Mouse (Mus musculus) midbrain, embryonic 14.5 days (tissue): Measurements from ENCODE around the gene 2810021J22Rik. TPM values are rescaled to one million over a fixed set of nuclear protein-coding genes. Genes with fewer than 3 reads are reported as not detected.

Experiments
- ATAC-seq: fragments of 200-750 bp; cut with Nextera tagmentation; 2 replicates; pipeline ENCODE4 v1.8.0; 2017; ENCODE audit warnings: moderate number of reproducible peaks, moderate library complexity; ENCODE audit not compliant: low FRiP score, low TSS enrichment
- DNase-seq: peaks from one replicate; pipeline ENCODE4 v3.0.0-alpha.2; 2015
- H3K27ac ChIP-seq: fragments of 300-500 bp; sonication (generic); replicated peaks from 2 replicates; pipeline ENCODE4 v1.5.1; 2014; ENCODE audit warnings: mild to moderate bottlenecking, low read depth, low read length, moderate library complexity
- H3K27me3 ChIP-seq: fragments of 300-500 bp; sonication (generic); 2 replicates; pipeline ENCODE4 v1.6.1; 2014; ENCODE audit warnings: low read length, control low read depth, mixed read lengths; ENCODE audit not compliant: control insufficient read depth, insufficient read depth
- H3K36me3 ChIP-seq: fragments of 300-500 bp; sonication (generic); 2 replicates; pipeline ENCODE4 v1.6.1; 2014; ENCODE audit warnings: low read length, control low read depth; ENCODE audit not compliant: control insufficient read depth, insufficient read depth
- H3K4me1 ChIP-seq: fragments of 300-500 bp; sonication (generic); 2 replicates; pipeline ENCODE4 v1.6.1; 2014; ENCODE audit warnings: mild to moderate bottlenecking, antibody characterized with exemption, low read length, control low read depth; ENCODE audit not compliant: control insufficient read depth, insufficient read depth
- H3K4me2 ChIP-seq: fragments of 300-500 bp; sonication (generic); 2 replicates; pipeline ENCODE4 v1.6.1; 2014; ENCODE audit warnings: mild to moderate bottlenecking, low read length, moderate library complexity
- H3K4me3 ChIP-seq: fragments of 300-500 bp; sonication (generic); replicated peaks from 2 replicates; pipeline ENCODE4 v1.5.1; 2014; ENCODE audit warnings: low read depth, low read length
- H3K9ac ChIP-seq: fragments of 300-500 bp; sonication (generic); replicated peaks from 2 replicates; pipeline ENCODE4 v1.6.1; 2014; ENCODE audit warnings: mild to moderate bottlenecking, low read length, moderate library complexity
- H3K9me3 ChIP-seq: fragments of 300-500 bp; sonication (generic); 2 replicates; pipeline ENCODE4 v1.6.1; 2016; ENCODE audit warnings: low read length, control low read depth, mixed read lengths; ENCODE audit not compliant: control insufficient read depth
- WGBS: fragments of 180-500 bp; shearing (Covaris S2); extraction: QIAGEN DNeasy Blood & Tissue Kit; methylation state at CpG from one replicate; pipeline ENCODE4 v1.1.7; 2014; 5-methylcytosine and 5-hydroxymethylcytosine counted together
- polyA plus RNA-seq: library from polyadenylated mRNA; unstranded; fragments of >200 nt; fragmentation: Nextera tagmentation; extraction: Ambion mirVana; gene quantifications from 2 replicates; pipeline ENCODE4 v1.2.1, GENCODE M21; 2014

Gene 2810021J22Rik
- polyA plus RNA-seq, 1 experiment from 2014 or later: 14.4 TPM

DNA sequence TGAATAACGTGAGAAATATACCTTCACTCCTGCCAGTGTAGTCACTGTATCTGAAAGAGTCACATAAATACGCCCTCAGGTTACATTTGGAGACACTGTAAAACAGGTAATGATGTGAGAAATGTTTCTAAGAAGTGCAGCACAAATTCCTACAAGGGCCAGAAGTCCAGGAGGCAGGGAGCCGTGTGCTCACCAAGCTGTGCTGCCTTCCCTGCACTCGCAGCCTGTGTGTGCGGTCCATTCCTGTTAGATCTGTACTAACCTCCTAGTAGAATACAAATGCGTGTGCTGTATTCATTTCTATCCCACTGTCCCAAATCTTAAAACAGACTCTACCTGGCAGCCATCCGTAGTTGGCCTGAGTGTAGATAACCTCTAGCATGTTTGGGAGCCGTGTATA is 6.3 kb upstream of the 2810021J22Rik start:
- peaks cover 14% of the 10 kb centered on the region for H3K9me3 ChIP-seq
- no peaks in the 10 kb centered on the region for H3K4me1 ChIP-seq
- WGBS: 97% methylated on average over 8 of the region's 8 CpGs
- peaks cover 52% of the 10 kb centered on the region for H3K36me3 ChIP-seq
- no peaks in the 10 kb centered on the region for H3K27me3 ChIP-seq
- no peak overlapping the region for H3K9ac ChIP-seq
- H3K4me2 ChIP-seq: no peak overlapping the region
- ATAC-seq (no peak), DNase-seq (no peak)
- H3K27ac ChIP-seq: no peak overlapping the region
- H3K4me3 ChIP-seq: no peak overlapping the region

DNA sequence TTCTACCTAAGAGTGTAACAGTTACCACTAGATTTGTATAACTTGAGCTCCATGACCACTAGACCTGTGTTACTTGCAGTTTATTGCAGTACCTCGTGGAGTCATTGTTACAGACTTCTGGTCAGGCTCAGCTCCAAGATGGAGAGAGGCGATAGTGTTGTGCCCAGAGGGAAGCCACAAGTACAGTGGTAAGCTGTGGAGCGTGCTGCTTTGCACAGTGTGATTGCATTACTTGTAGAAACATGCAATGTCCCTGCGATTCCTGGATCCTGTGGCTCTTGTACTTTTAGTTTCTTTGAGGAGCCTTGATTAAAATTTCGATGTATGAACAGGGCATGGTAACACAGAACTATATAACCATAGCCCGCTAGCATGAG is 926 bp downstream of the 2810021J22Rik start:
- Histone ChIP-seq H3K9ac (no peak overlapping the region; the same call in 1 of the 2 replicates), H3K36me3 (peaks cover 33% of the 10 kb centered on the region), H3K4me2 (peak overlapping the region; percentile 84), H3K4me1 (0 out of 2 replicates have a peak, but pooled peaks cover 8% of the 10 kb centered on the region), H3K27ac (no peak overlapping the region), H3K27me3 (no peaks in the 10 kb centered on the region), H3K4me3 (peak overlapping the region; percentile 70), H3K9me3 (no peaks in the 10 kb centered on the region)
- DNase-seq (no peak), ATAC-seq (no peak)
- 87% methylated on average over 6 of the region's 6 CpGs for WGBS

DNA sequence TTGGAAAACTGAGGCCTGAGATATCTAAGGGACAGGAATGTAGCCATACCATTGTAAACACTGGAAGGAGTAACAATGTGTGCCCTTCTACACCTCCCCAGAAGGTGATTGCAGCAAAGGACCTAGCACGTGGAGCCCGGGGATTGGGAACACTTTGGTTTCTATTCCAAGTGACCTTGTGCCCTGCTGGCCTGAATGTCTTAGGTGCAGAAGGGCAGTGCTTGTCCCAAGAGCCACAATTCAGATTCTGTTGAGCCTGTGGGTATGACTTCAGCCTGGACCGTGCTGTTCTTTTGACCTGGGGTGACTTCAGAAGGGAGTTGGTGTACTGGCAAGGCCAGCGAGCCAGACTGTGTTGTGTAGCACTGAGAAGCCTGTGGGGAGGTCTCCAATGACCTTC is 3.9 kb downstream of the 2810021J22Rik start:
- Histone ChIP-seq H3K4me2 (no peak overlapping the region), H3K27me3 (no peaks in the 10 kb centered on the region)
- ATAC-seq: no peak

DNA sequence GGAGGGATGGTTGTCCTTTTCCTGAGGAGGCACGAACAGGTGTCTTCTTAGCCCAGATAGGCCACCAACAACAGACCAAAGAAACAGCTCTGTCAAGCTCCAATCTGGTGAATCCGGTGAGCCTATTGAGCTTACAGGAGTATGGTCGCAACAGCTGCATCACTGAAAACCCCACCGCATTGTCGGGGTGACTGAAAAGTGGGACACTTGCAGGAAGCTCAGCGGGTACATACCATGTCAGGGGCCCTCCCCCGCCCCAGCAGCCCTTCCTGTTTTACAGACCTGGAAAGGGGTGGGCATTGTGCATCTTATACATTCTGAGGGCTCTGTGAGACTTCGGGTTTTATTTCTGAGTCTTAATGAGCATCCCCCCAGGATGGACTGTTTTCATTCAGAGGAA is 16.7 kb downstream of the 2810021J22Rik start:
- 86% methylated on average over 8 of the region's 8 CpGs for WGBS
- Histone ChIP-seq H3K4me2 (no peak overlapping the region), H3K4me3 (no peak overlapping the region), H3K9ac (no peak overlapping the region), H3K36me3 (peaks cover 53% of the 10 kb centered on the region), H3K9me3 (no peaks in the 10 kb centered on the region), H3K27me3 (no peaks in the 10 kb centered on the region), H3K4me1 (no peaks in the 10 kb centered on the region), H3K27ac (no peak overlapping the region)
- DNase-seq: no peak
- ATAC-seq: no peak

More for the DNA sequence above, 3.9 kb downstream of the 2810021J22Rik start:
- Histone ChIP-seq H3K4me1 (0 out of 2 replicates have a peak, but pooled peaks cover 8% of the 10 kb centered on the region), H3K9me3 (no peaks in the 10 kb centered on the region), H3K9ac (no peak overlapping the region), H3K36me3 (peaks cover 42% of the 10 kb centered on the region), H3K27ac (no peak overlapping the region), H3K4me3 (no peak overlapping the region)
- 94% methylated on average over 4 of the region's 4 CpGs for WGBS
- no peak for DNase-seq

DNA sequence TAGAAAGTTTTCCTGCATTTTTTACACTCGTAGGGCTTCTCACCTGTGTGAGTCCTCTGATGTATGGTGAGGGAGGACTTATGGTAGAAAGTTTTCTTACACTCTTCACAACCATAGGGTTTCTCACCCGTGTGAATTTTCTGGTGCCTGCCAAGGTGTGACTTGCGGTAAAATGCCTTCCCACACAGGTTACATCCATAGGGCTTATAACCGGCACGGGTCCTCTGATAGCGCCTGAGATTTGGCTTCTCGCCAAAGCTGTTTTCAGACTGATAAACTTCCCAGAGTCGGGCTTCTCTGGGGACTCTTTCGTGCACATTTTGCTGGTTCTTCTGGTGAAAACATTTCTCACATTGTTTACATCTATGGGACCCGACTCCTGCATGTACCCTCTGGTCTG is 23.5 kb downstream of the 2810021J22Rik start:
- H3K4me1 ChIP-seq: no peaks in the 10 kb centered on the region
- no peaks in the 10 kb centered on the region for H3K27me3 ChIP-seq
- H3K4me2 ChIP-seq: no peak overlapping the region
- H3K36me3 ChIP-seq: peaks cover 58% of the 10 kb centered on the region
- WGBS: 93% methylated on average over 10 of the region's 10 CpGs
- no peak overlapping the region for H3K4me3 ChIP-seq
- H3K9me3 ChIP-seq: no peaks in the 10 kb centered on the region
- no peak overlapping the region for H3K27ac ChIP-seq
- ATAC-seq (no peak), DNase-seq (no peak)
- H3K9ac ChIP-seq: no peak overlapping the region

DNA sequence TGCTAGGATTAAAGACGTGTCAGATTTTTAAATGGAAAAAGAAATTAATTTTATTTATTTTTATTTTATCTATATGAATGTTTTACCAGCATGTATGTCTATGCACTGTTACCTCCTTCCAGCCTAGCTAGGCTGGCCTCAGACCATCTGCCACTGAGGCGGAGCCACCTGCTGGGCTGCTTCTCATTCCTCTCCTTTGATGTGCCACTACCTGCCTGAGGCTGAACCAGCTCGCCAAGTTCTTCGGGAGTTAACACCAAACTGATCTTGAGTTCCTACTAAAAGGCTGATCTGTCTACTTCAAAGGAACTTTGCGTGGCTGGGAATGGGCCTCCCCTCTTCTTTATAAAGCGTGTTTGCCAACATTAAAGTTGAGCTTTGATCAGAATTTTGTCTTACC is 27.4 kb downstream of the 2810021J22Rik start:
- no peak overlapping the region for H3K9ac ChIP-seq
- no peaks in the 10 kb centered on the region for H3K4me1 ChIP-seq
- ATAC-seq (no peak), DNase-seq (no peak)
- no peaks in the 10 kb centered on the region for H3K9me3 ChIP-seq
- 80% methylated on average over 6 of the region's 6 CpGs for WGBS
- no peak overlapping the region for H3K4me3 ChIP-seq
- no peak overlapping the region for H3K4me2 ChIP-seq
- no peaks in the 10 kb centered on the region for H3K27me3 ChIP-seq
- H3K36me3 ChIP-seq: peaks cover 70% of the 10 kb centered on the region
- H3K27ac ChIP-seq: no peak overlapping the region

DNA sequence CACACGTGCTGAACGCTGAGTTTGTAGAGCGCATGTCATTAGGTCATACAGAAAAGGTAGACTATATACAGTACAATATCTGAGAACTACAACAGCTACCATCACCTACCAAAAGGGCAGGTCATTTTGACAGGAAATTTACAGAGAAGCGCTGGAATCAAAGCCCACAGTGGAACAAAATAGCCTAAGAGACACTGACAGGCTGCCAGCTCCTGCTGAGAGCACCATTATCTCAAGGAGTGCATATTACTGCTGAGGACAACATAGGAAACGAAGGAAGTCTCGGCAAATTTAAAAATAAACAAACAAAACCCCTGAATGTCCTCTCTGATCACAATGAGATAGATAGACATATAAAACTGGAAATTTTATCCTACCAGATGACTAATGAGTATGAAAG is 30.5 kb downstream of the 2810021J22Rik start:
- Histone ChIP-seq H3K27me3 (no peaks in the 10 kb centered on the region), H3K4me2 (no peak overlapping the region), H3K4me1 (peaks cover 2% of the 10 kb centered on the region; the same call in 1 of the 2 replicates), H3K9me3 (no peaks in the 10 kb centered on the region), H3K4me3 (no peak overlapping the region), H3K27ac (no peak overlapping the region), H3K9ac (no peak overlapping the region), H3K36me3 (peaks cover 59% of the 10 kb centered on the region)
- ATAC-seq (no peak), DNase-seq (no peak)
- WGBS: 91% methylated on average over 6 of the region's 6 CpGs

DNA sequence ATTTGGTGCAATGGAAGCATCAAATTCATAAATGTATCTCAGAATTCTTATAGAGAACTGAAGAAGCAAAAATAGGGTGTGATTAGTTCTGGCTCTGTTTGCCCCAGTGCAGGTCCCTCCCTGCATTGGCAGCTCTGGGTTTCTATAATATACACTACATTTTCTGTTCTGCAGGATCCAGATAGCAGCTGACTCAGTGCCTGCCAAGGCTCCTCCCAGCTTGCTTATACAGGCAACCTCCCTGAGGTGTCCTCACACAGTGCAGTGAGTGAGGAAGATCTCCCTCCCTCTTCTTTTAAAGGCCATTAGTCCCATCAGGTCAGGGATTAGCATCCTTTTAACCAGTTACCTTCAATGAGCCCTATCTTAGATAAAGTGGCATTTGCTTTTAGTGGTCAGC is 34.1 kb downstream of the 2810021J22Rik start:
- Histone ChIP-seq H3K4me1 (peaks cover 13% of the 10 kb centered on the region), H3K36me3 (peaks cover 36% of the 10 kb centered on the region), H3K9me3 (no peaks in the 10 kb centered on the region), H3K27me3 (no peaks in the 10 kb centered on the region), H3K4me3 (no peak overlapping the region), H3K27ac (no peak overlapping the region), H3K9ac (no peak overlapping the region), H3K4me2 (no peak overlapping the region)
- DNase-seq: no peak
- ATAC-seq: no peak

DNA sequence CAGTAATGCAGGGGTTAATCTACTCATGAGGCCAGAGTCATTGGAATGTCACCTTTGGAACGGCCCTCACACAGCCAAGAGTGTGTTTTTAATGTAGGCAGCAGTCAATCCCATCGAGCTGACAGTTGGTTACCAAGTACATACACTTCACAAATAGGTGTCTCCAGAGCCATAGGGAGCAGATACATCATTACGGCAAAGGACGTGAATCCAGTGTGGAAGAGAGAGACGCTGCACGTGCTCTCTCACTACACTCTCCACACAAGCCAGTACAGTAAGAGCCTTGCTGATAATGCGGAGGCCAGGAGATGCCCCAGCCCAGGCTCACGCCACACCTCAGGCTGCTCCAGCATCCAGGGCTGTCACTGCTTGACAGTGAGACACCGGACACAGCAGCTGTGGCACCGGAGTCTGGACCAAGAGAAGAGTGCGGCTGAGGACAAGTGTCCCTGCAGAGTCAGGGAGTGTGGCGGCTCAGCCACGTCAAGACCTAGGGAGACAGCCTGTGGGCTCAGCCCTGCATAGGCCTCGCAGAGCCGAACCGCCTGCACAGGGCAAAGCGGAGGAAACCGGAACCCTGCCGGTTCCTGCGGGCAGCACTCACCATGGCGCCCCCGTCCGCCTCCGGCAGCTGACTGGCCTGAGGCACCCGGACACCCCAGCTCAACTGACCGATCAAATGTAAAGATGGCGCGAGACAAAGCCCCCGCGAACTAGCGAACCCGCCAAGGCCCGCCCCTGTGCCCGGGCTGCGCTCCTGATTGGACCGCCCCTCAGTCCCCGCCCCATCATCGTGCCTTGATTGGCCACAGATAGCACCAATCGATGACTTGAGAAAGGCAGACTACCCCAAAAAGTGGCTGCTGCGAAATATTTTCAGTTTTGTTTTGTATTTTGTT is 36.7 kb downstream of the 2810021J22Rik start, which contains the start of gene Zfp39:
Zfp39 (minus strand) TSS at position 715 of the 899 bp plus-strand sequence.
- H3K4me2 ChIP-seq: peak within 1 kb of the TSS; percentile 82
- H3K9me3 ChIP-seq: no peaks in the 10 kb centered on the region
- H3K36me3 ChIP-seq: peaks cover 23% of the 10 kb centered on the region
- peak; percentile 99 for ATAC-seq
- peak within 1 kb of the TSS; percentile 78 for H3K4me3 ChIP-seq
- H3K27ac ChIP-seq: peak within 1 kb of the TSS; percentile 83
- H3K9ac ChIP-seq: peak within 1 kb of the TSS; percentile 89
- H3K4me1 ChIP-seq: peaks cover 13% of the 10 kb centered on the region
- WGBS: under 1% methylated on average over 40 of the region's 40 CpGs
- no peaks in the 10 kb centered on the region for H3K27me3 ChIP-seq
- DNase-seq: peak; percentile 96
